Mouse (Mus musculus) CH12.LX (cell line): ENCODE measurements around the gene Gm9999.

Source experiments
- NRF1 ChIP-seq: IDR thresholded peaks from 2 replicates; pipeline ENCODE4 v1.6.1; 2014; ENCODE audit warnings: low read depth, mild to moderate bottlenecking, inconsistent platforms, low read length, improper control_type of control experiment, moderate library complexity
- POLR2A ChIP-seq: IDR thresholded peaks from 2 replicates; pipeline ENCODE4 v1.6.1; 2011; ENCODE audit warnings: low read depth, mild to moderate bottlenecking, improper control_type of control experiment, low read length
- RAD21 ChIP-seq: IDR thresholded peaks from 2 replicates; pipeline ENCODE4 v1.6.1; 2011; ENCODE audit warnings: low read depth, mild to moderate bottlenecking, low read length, improper control_type of control experiment, moderate library complexity

DNA sequence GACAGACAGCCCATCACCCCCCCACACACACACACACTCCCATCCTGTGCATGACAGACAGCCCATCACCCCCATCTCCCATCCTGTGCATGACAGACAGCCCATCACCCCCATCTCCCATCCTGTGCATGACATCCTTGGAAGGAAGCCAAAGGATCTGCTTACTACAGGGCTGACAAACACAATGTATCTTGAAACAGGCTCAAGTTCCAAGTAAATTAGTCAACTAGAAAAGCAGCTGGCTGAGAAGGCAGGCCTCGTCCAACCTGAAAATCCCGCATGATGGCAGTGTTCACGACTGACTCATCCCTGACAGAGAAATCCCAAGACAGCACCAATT, 17.2 kb downstream of the Gm9999 start:
- TF ChIP-seq NRF1 (no peak), RAD21 (no peak), POLR2A (no peak)
